Mouse (Mus musculus) lung, postnatal 25 days (tissue): ENCODE data around the gene Patj.

ENCODE experiments used
- DNase-seq: peaks from one replicate; pipeline ENCODE4 v3.0.0; 2022; ENCODE audit warnings: low spot score

The Patj gene

GRCm38 (mm10) chr4:98509939-98510338 lies 114.4 kb downstream of the Patj start:
- DNase-seq, result peak; percentile 31

GRCm38 (mm10) chr4:98511296-98511695 lies 115.7 kb downstream of the Patj start:
- DNase-seq, result no peak

GRCm38 (mm10) chr4:98511964-98512743 lies 116.6 kb downstream of the Patj start:
- DNase-seq, result no peak

- DNase-seq, result no peak
These were observed 124.9 kb downstream of the Patj start for GRCm38 (mm10) chr4:98520492-98520891.

- no peak for DNase-seq
These were observed 128.9 kb downstream of the Patj start for GRCm38 (mm10) chr4:98524525-98524924.

- no peak for DNase-seq
These were observed 139.9 kb downstream of the Patj start for GRCm38 (mm10) chr4:98535446-98535845.

GRCm38 (mm10) chr4:98541591-98541990 lies 146.0 kb downstream of the Patj start:
- no peak for DNase-seq

- DNase-seq, result no peak
These were observed 147.4 kb downstream of the Patj start for GRCm38 (mm10) chr4:98543001-98543400.

- DNase-seq, result peak; percentile 29
These were observed 149.8 kb downstream of the Patj start for GRCm38 (mm10) chr4:98545376-98545775.

GRCm38 (mm10) chr4:98546456-98547176 lies 151.0 kb downstream of the Patj start:
- DNase-seq, result no peak

GRCm38 (mm10) chr4:98549491-98549890 lies 153.9 kb downstream of the Patj start:
- no peak for DNase-seq

- no peak for DNase-seq
These were observed 154.5 kb downstream of the Patj start for GRCm38 (mm10) chr4:98550116-98550515.

- DNase-seq, result no peak
These were observed 160.1 kb downstream of the Patj start for GRCm38 (mm10) chr4:98555666-98556065.

- DNase-seq, result no peak
These were observed 160.9 kb downstream of the Patj start for GRCm38 (mm10) chr4:98556449-98556848.

- DNase-seq, result no peak
These were observed 161.6 kb downstream of the Patj start for GRCm38 (mm10) chr4:98557192-98557591.

- no peak for DNase-seq
These were observed 164.7 kb downstream of the Patj start for GRCm38 (mm10) chr4:98560196-98560830.

GRCm38 (mm10) chr4:98563082-98563481 lies 167.5 kb downstream of the Patj start:
- DNase-seq, result no peak

GRCm38 (mm10) chr4:98563506-98564195 lies 168.1 kb downstream of the Patj start:
- peak; percentile 11 for DNase-seq

GRCm38 (mm10) chr4:98564196-98564865 lies 168.7 kb downstream of the Patj start:
- DNase-seq, result no peak

GRCm38 (mm10) chr4:98566741-98567140 lies 171.2 kb downstream of the Patj start:
- DNase-seq, result no peak

- peak; percentile 9 for DNase-seq
These were observed 171.9 kb downstream of the Patj start for GRCm38 (mm10) chr4:98567457-98567856.

- no peak for DNase-seq
These were observed 174.3 kb downstream of the Patj start for GRCm38 (mm10) chr4:98569904-98570303.
